Mouse (Mus musculus) embryonic stem cell, embryonic (primary cell): ENCODE results near the gene Lhb.

ENCODE experiments used
- CTCF ChIA-PET, 4 experiments: fragments of 300-600 bp in 2 of 4; fragments of 350-600 bp in 2 of 4; sonication (Branson Sonifier 250); formaldehyde crosslinking; loops; one replicate each; lab custom pipeline; 2022; ENCODE audit warnings: inconsistent platforms in 2 of 4; lab: Charles Lee
- POLR2A ChIA-PET, 4 experiments: fragments of 300-600 bp in 2 of 4; fragments of 350-600 bp in 2 of 4; sonication (Branson Sonifier 250); formaldehyde crosslinking; loops; one replicate each; lab custom pipeline; 2022; ENCODE audit warnings: antibody characterized with exemption in 4 of 4, inconsistent platforms in 1 of 4; lab: Charles Lee

Lhb gene

GRCm38 (mm10) chr7:45454971-45455370 is 34.4 kb downstream of the Lhb start:
- ChIA-PET CTCF (interaction anchor here in 1 of 4 experiments (1.1 kb wide), 1 partner anchor 174 kb away, joined by 3 read pairs; no protein-coding TSS in a partner anchor), POLR2A (interaction anchor here (0.5 to 4.6 kb wide), 23 partner anchors 10 to 134 kb away, joined by 3 to 63 read pairs (median 7); partner anchors contain the start of genes Bax (in 3 of the 4), Ruvbl2 (in 2 of the 4), Gys1 (in 1 of the 4) and Kcna7 (in 1 of the 4))

- POLR2A ChIA-PET: interaction anchor here (0.5 to 4.7 kb wide), 142 partner anchors 7 to 1102 kb away, joined by 3 to 102 read pairs (median 4); partner anchors contain the start of genes Bax (in 3 of the 4), Gys1 (in 3 of the 4), Ntf5 (in 3 of the 4) and Ruvbl2 (in 3 of the 4)
- CTCF ChIA-PET: interaction anchor here (0.6 to 1.5 kb wide), 23 partner anchors 8 to 262 kb away, joined by 3 to 13 read pairs (median 4); partner anchors contain the start of genes Gys1 (in 2 of the 4), Ruvbl2 (in 2 of the 4) and Sphk2 (in 1 of the 4)
Measured at GRCm38 (mm10) chr7:45455932-45456696, 35.5 kb downstream of the Lhb start.

GRCm38 (mm10) chr7:45456721-45457203 is 36.1 kb downstream of the Lhb start:
- CTCF ChIA-PET: interaction anchor here (0.6 to 1.5 kb wide), 20 partner anchors 9 to 261 kb away, joined by 3 to 13 read pairs (median 4); partner anchors contain the start of genes Gys1 (in 2 of the 4), Ruvbl2 (in 2 of the 4) and Sphk2 (in 1 of the 4)
- POLR2A ChIA-PET: interaction anchor here (0.5 to 4.7 kb wide), 139 partner anchors 8 to 1103 kb away, joined by 3 to 102 read pairs (median 4); partner anchors contain the start of genes Bax (in 3 of the 4), Gys1 (in 3 of the 4), Ntf5 (in 3 of the 4) and Ruvbl2 (in 3 of the 4)

- CTCF ChIA-PET: interaction anchor here (0.5 to 1.5 kb wide), 13 partner anchors 8 to 261 kb away, joined by 3 to 10 read pairs (median 4); partner anchors contain the start of genes Gys1 (in 1 of the 4) and Sphk2 (in 1 of the 4)
- POLR2A ChIA-PET: interaction anchor here (0.5 to 4.7 kb wide), 133 partner anchors 8 to 600 kb away, joined by 3 to 102 read pairs (median 5); partner anchors contain the start of genes Bax (in 3 of the 4), Fam83e (in 3 of the 4), Gys1 (in 3 of the 4) and Ruvbl2 (in 3 of the 4)
Measured at GRCm38 (mm10) chr7:45457204-45458060, 36.8 kb downstream of the Lhb start.

- ChIA-PET CTCF (interaction anchor here in 2 of 4 experiments (1.0 kb wide), 2 partner anchors 24 to 55 kb away, joined by 3 read pairs; partner anchors contain the start of gene Gys1 (in 1 of the 2)), POLR2A (interaction anchor here (0.6 to 4.7 kb wide), 192 partner anchors 7 to 529 kb away, joined by 3 to 102 read pairs (median 6); partner anchors contain the start of genes Plekha4 (in 4 of the 4), Ppp1r15a (in 4 of the 4), Bax (in 3 of the 4) and Dhdh (in 3 of the 4))
Measured at GRCm38 (mm10) chr7:45458748-45459563, 38.3 kb downstream of the Lhb start.

GRCm38 (mm10) chr7:45459564-45460140 is 39.0 kb downstream of the Lhb start, which contains the start of gene Ftl1:
Gene Ftl1 (minus strand): TSS chr7:45459884.
- CTCF ChIA-PET: interaction anchor here in 2 of 4 experiments (0.6 to 1.0 kb wide), 2 partner anchors 12 to 25 kb away, joined by 3 read pairs; partner anchors contain the start of gene Gys1 (in 1 of the 2)
- POLR2A ChIA-PET: interaction anchor here (0.6 to 4.7 kb wide), 240 partner anchors 8 to 752 kb away, joined by 3 to 102 read pairs (median 5); partner anchors contain the start of genes Plekha4 (in 4 of the 4), Ppp1r15a (in 4 of the 4), Gys1 (in 3 of the 4) and Ppfia3 (in 3 of the 4)

- ChIA-PET POLR2A (interaction anchor here (0.6 to 7.3 kb wide), 263 partner anchors 8 to 753 kb away, joined by 3 to 102 read pairs (median 5); partner anchors contain the start of genes Gys1 (in 3 of the 4), Plekha4 (in 3 of the 4), Ppfia3 (in 3 of the 4) and Ppp1r15a (in 3 of the 4)), CTCF (interaction anchor here in 3 of 4 experiments (0.6 to 1.0 kb wide), 3 partner anchors 13 to 26 kb away, joined by 3 read pairs; partner anchors contain the start of gene Gys1 (in 2 of the 3))
Measured at GRCm38 (mm10) chr7:45460377-45460776, 39.8 kb downstream of the Lhb start.

GRCm38 (mm10) chr7:45460860-45461314 is 40.3 kb downstream of the Lhb start:
- CTCF ChIA-PET: interaction anchor here in 2 of 4 experiments (0.5 to 1.0 kb wide), 2 partner anchors 11 to 27 kb away, joined by 3 to 4 read pairs; partner anchors contain the start of gene Gys1 (in 1 of the 2)
- POLR2A ChIA-PET: interaction anchor here (0.6 to 7.3 kb wide), 52 partner anchors 9 to 854 kb away, joined by 3 to 97 read pairs (median 5); partner anchors contain the start of genes Gys1 (in 3 of the 4), Bcat2 (in 2 of the 4), Plekha4 (in 2 of the 4) and Ppp1r15a (in 2 of the 4)

- CTCF ChIA-PET: interaction anchor here in 2 of 4 experiments (0.5 to 1.2 kb wide), 4 partner anchors 9 to 27 kb away, joined by 3 to 4 read pairs (median 4); partner anchors contain the start of gene Gys1 (in 1 of the 2)
- POLR2A ChIA-PET: interaction anchor here (0.5 to 7.3 kb wide), 70 partner anchors 9 to 855 kb away, joined by 3 to 97 read pairs (median 4); partner anchors contain the start of genes Gys1 (in 3 of the 4), Bcat2 (in 2 of the 4), Plekha4 (in 2 of the 4) and Ppp1r15a (in 2 of the 4)
Measured at GRCm38 (mm10) chr7:45461326-45461725, 40.7 kb downstream of the Lhb start.

- POLR2A ChIA-PET: interaction anchor here in 3 of 4 experiments (0.5 to 7.3 kb wide), 72 partner anchors 9 to 871 kb away, joined by 3 to 97 read pairs (median 4); partner anchors contain the start of genes Bcat2 (in 2 of the 3), Gys1 (in 2 of the 3), Plekha4 (in 2 of the 3) and Ppp1r15a (in 2 of the 3)
- CTCF ChIA-PET: interaction anchor here in 2 of 4 experiments (0.6 to 1.2 kb wide), 4 partner anchors 9 to 52 kb away, joined by 3 to 8 read pairs (median 4); partner anchors contain the start of gene Ruvbl2 (in 1 of the 2)
Measured at GRCm38 (mm10) chr7:45461781-45462180, 41.2 kb downstream of the Lhb start.

- POLR2A ChIA-PET: interaction anchor here in 3 of 4 experiments (0.5 to 7.3 kb wide), 63 partner anchors 8 to 872 kb away, joined by 3 to 97 read pairs (median 5); partner anchors contain the start of genes Bcat2 (in 2 of the 3), Gys1 (in 2 of the 3), Nucb1 (in 2 of the 3) and Plekha4 (in 2 of the 3)
- CTCF ChIA-PET: interaction anchor here in 2 of 4 experiments (0.6 to 1.2 kb wide), 4 partner anchors 8 to 52 kb away, joined by 3 to 8 read pairs (median 4); partner anchors contain the start of gene Ruvbl2 (in 1 of the 2)
Measured at GRCm38 (mm10) chr7:45462325-45462724, 41.7 kb downstream of the Lhb start.

GRCm38 (mm10) chr7:45462868-45463267 is 42.2 kb downstream of the Lhb start:
- ChIA-PET CTCF (interaction anchor here in 3 of 4 experiments (0.7 to 1.2 kb wide), 4 partner anchors 14 to 186 kb away, joined by 3 to 5 read pairs (median 3); partner anchors contain the start of gene Ruvbl2 (in 1 of the 3)), POLR2A (interaction anchor here in 3 of 4 experiments (0.6 to 7.3 kb wide), 60 partner anchors 8 to 872 kb away, joined by 3 to 97 read pairs (median 6); partner anchors contain the start of genes Bcat2 (in 2 of the 3), Dhdh (in 2 of the 3), Gys1 (in 2 of the 3) and Nucb1 (in 2 of the 3))

GRCm38 (mm10) chr7:45463987-45464778 is 43.6 kb downstream of the Lhb start:
- POLR2A ChIA-PET: interaction anchor here in 3 of 4 experiments (0.6 to 7.3 kb wide), 56 partner anchors 7 to 1126 kb away, joined by 3 to 97 read pairs (median 5); partner anchors contain the start of genes Bcat2 (in 2 of the 3), Gys1 (in 2 of the 3), Nucb1 (in 2 of the 3) and Plekha4 (in 2 of the 3)
- CTCF ChIA-PET: interaction anchor here in 2 of 4 experiments (1.0 to 3.7 kb wide), 3 partner anchors 13 to 16 kb away, joined by 3 to 17 read pairs (median 5); no protein-coding TSS in a partner anchor
